Mouse (Mus musculus) MEL (cell line): Measurements from ENCODE around the gene Pramef8.

ENCODE experiments used
- CTCF ChIP-seq, 3 experiments: IDR thresholded peaks in 2 of 3; conservative IDR thresholded peaks in 1 of 3; 2 replicates each; pipeline ENCODE4 v1.5.1; 2011 to 2012; ENCODE audit warnings: low read length in 3 of 3, low read depth in 2 of 3, mild to moderate bottlenecking in 2 of 3, improper control_type of control experiment in 1 of 3, inconsistent platforms in 1 of 3, mixed read lengths in 1 of 3, moderate library complexity in 1 of 3; ENCODE audit not compliant: control insufficient read depth in 1 of 3, insufficient read depth in 1 of 3, poor library complexity in 1 of 3, severe bottlenecking in 1 of 3
- MEF2A ChIP-seq: IDR thresholded peaks from 2 replicates; pipeline ENCODE4 v1.6.1; 2014; ENCODE audit warnings: low read depth, mild to moderate bottlenecking, inconsistent platforms, low read length, improper control_type of control experiment; ENCODE audit not compliant: poor library complexity, insufficient replicate concordance, severe bottlenecking; ENCODE audit errors: extremely low read depth
- NELFE ChIP-seq: IDR thresholded peaks from 2 replicates; pipeline ENCODE4 v1.6.1; 2011; ENCODE audit warnings: low read depth, low read length, improper control_type of control experiment
- UBTF ChIP-seq: IDR thresholded peaks from 2 replicates; pipeline ENCODE4 v1.6.1; 2012; ENCODE audit warnings: low read depth, mild to moderate bottlenecking, inconsistent platforms, low read length, improper control_type of control experiment, moderate library complexity, borderline replicate concordance; ENCODE audit not compliant: insufficient read depth
- ZC3H11A ChIP-seq: IDR thresholded peaks from 2 replicates; pipeline ENCODE4 v1.6.1; 2012; ENCODE audit warnings: low read depth, mild to moderate bottlenecking, inconsistent platforms, low read length, improper control_type of control experiment

DNA sequence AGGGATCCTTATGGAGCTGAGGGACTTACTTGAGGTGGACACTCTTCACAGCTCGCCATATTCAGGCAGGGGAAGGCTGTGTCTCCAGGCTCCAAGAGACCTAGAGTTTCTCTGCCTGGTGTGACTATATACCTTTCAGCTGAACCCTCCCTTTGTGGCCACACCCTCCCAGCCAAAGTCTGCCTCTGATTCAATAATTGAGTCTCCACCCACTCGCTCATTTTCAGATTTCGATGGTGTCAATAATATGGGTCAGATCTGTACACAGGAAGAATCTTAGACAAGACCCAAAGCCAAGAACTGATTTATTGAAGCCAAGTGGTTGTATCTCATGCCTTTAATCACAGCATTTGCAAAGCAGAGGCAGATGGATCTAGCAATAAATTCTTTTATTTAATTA, 38.0 kb downstream of the Pramef8 start, which contains the start of gene Oog4:
- TF ChIP-seq MEF2A (no peak), CTCF (IDR thresholded peaks at IDR 0.05 in 2 of 3, conservative IDR thresholded peaks at IDR 0.05 in 1 of 3; ENCODE audit: control insufficient read depth in 1 of 3, insufficient read depth in 1 of 3, low read depth in 2 of 3, low read length in 3 of 3, poor library complexity in 1 of 3, severe bottlenecking in 1 of 3) (no peak), UBTF (no peak), ZC3H11A (no peak), NELFE (no peak)
